13 mouse cellular contexts compared by ENCODE assay signal in genomic region chr10:117530859-117531602, GRCm38 (mm10).
"Had no signal": no experiment of that assay in that cellular context is flagged by ENCODE, and none has a peak within 500 bp of the region (broad histone marks: within the 10 kb centered on the region; RNA-seq: fewer than 3 reads in every experiment).

No protein-coding gene starts in this region.

- H3K36me3 ChIP-seq: kidney, embryonic 15.5 days; limb, embryonic 13.5 days; midbrain, embryonic 10.5 days; neural tube, embryonic 13.5 days had no signal

- H3K4me2 ChIP-seq: kidney, embryonic 15.5 days; limb, embryonic 13.5 days; neural tube, embryonic 13.5 days had no signal

- H3K4me3 ChIP-seq: kidney, embryonic 15.5 days; limb, embryonic 13.5 days; midbrain, embryonic 10.5 days; neural tube, embryonic 13.5 days had no signal

- H3K9ac ChIP-seq: kidney, embryonic 15.5 days; limb, embryonic 13.5 days; liver, embryonic 14.5 days; neural tube, embryonic 13.5 days had no signal

- H3K9me3 ChIP-seq: kidney, embryonic 15.5 days; limb, embryonic 13.5 days; midbrain, embryonic 10.5 days; neural tube, embryonic 13.5 days had no signal

- H3K27me3 ChIP-seq: kidney, embryonic 15.5 days; limb, embryonic 13.5 days; neural tube, embryonic 13.5 days had no signal

- DNase-seq: kidney, adult 2 months; lung, adult 18-20 months; lung, postnatal 4 days; midbrain, embryonic 14.5 days; retina, postnatal 1 day; right cerebral cortex, postnatal 4 days; spleen, adult 18-20 months; thymus, postnatal 4 days had no signal

- H3K27ac ChIP-seq: kidney, embryonic 15.5 days; limb, embryonic 13.5 days; liver, embryonic 14.5 days; midbrain, embryonic 10.5 days; neural tube, embryonic 13.5 days had no signal

- H3K4me1 ChIP-seq: midbrain, embryonic 10.5 days; neural tube, embryonic 13.5 days had no signal
